Mouse (Mus musculus): ENCODE measurements around the gene Abca1.

- TF ChIP-seq ZC3H11A (IDR thresholded peaks at IDR 0.05; ENCODE audit: borderline replicate concordance, low read depth, low read length) = no peak
- TF ChIP-seq MAFK (IDR thresholded peaks at IDR 0.05; ENCODE audit: insufficient read depth, low read depth, low read length) = no peak
- TF ChIP-seq CHD2 (IDR thresholded peaks at IDR 0.05; ENCODE audit: low read depth, low read length) = no peak
- no peak for TF ChIP-seq HCFC1 (IDR thresholded peaks at IDR 0.05; ENCODE audit: borderline replicate concordance, insufficient read depth, low read length)
Measured at GRCm38 (mm10) chr4:53174906-53175305, 15.2 kb upstream of the Abca1 start.

Data from ES-E14 (cell line).